Mouse (Mus musculus): Measurements from ENCODE around the gene Gm32742. TPM values are rescaled to one million over a fixed set of nuclear protein-coding genes. Genes with fewer than 3 reads are reported as not detected.
"Not testable (repeated sequence)": the region's sequence is repeated elsewhere in the genome, so short reads cannot be mapped to it uniquely, and the experiment has no call there.

Gene Gm32742
- total and polyA plus RNA-seq, 2 experiments from 2014 or later: 0.04 TPM; not detected in 1

DNA sequence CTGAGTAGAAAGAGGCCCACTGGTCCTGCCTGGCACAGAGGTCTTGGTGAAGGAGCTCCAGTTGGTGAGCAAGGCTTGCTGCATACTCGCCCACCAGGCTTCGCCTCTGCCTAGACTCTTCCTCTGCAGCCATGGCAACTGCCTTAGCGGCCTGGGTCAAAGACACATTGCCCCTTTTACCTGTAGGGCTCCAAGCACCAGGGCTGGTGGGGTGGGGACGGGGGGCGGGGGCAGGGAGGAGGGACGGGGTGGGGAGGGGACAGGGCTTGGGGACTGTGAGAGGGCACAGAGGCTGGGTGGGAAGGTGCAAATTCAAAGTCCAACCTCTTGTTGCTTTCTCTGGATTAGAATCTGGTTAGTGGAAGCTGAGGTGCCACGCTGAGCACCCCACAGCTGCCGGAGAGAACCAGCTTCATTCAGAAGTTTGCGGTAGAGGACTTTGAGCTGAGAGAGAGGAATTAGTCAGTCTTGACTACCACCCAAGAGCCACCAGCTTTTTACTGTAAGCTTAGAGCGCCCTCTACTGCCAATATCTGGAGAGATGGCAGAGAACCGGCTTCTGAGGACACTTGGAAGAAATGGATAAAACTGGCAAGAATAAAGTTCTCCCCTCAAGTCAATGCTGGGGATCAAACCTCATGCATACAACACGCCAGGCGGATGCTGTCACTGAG lies 13.1 kb downstream of the Gm32742 start:
- ATAC-seq: peak; percentile 69
- Histone ChIP-seq H3K4me2 (ENCODE audit: low read depth, low read length) (0 out of 2 replicates have a peak overlapping the region, but pooled peaks have one; percentile 13), H3K4me1 (ENCODE audit: insufficient read depth, low read length) (no peaks in the 10 kb centered on the region), H3K27me3 (ENCODE audit: insufficient read depth, low read length) (no peaks in the 10 kb centered on the region; the same call in 1 of the 2 replicates), H3K4me3 (ENCODE audit: low read length) (no peak overlapping the region), H3K27ac (no peak overlapping the region), H3K9ac (replicated peaks; ENCODE audit: low read length) (no peak overlapping the region), H3K36me3 (ENCODE audit: insufficient read depth, low read length) (no peaks in the 10 kb centered on the region), H3K9me3 (ENCODE audit: low read length) (no peaks in the 10 kb centered on the region)
- peak; percentile 93 for DNase-seq (ENCODE audit: low spot score)
- 15% methylated on average over 13 of the region's 13 CpGs for WGBS
- TF ChIP-seq CTCF (IDR thresholded peaks at IDR 0.05; ENCODE audit: low read depth): peak; percentile 85

DNA sequence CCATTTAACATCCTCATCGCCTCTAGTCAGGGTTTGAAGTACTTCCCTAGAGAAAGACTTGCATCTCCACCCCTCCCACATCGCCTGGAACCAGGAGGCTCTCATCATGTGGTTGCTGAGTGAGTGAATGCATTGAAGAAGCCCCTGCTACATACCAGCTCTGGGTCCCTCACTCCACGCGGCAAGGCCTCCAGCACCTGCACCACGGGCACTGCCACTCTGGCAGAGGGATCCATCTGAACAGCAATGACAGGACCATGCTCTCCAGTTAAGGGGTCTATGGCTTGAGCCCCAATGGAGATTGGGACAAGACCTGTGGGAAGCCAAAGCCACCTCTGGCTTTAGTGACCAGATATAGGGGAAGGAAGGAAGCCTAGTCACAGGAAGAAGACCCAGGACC lies 18.0 kb downstream of the Gm32742 start:
- H3K27ac ChIP-seq: no peak overlapping the region
- 85% methylated on average over 5 of the region's 5 CpGs for WGBS
- H3K9ac ChIP-seq (replicated peaks; ENCODE audit: low read length): no peak overlapping the region
- DNase-seq (ENCODE audit: low spot score) (no peak), ATAC-seq (no peak)
- peaks cover 4% of the 10 kb centered on the region; the same call in 1 of the 2 replicates for H3K4me1 ChIP-seq (ENCODE audit: insufficient read depth, low read length)
- no peaks in the 10 kb centered on the region for H3K9me3 ChIP-seq (ENCODE audit: low read length)
- H3K4me2 ChIP-seq (ENCODE audit: low read depth, low read length): no peak overlapping the region
- no peak for TF ChIP-seq CTCF (IDR thresholded peaks at IDR 0.05; ENCODE audit: low read depth)
- no peak overlapping the region for H3K4me3 ChIP-seq (ENCODE audit: low read length)
- H3K27me3 ChIP-seq (ENCODE audit: insufficient read depth, low read length): no peaks in the 10 kb centered on the region
- H3K36me3 ChIP-seq (ENCODE audit: insufficient read depth, low read length): no peaks in the 10 kb centered on the region

DNA sequence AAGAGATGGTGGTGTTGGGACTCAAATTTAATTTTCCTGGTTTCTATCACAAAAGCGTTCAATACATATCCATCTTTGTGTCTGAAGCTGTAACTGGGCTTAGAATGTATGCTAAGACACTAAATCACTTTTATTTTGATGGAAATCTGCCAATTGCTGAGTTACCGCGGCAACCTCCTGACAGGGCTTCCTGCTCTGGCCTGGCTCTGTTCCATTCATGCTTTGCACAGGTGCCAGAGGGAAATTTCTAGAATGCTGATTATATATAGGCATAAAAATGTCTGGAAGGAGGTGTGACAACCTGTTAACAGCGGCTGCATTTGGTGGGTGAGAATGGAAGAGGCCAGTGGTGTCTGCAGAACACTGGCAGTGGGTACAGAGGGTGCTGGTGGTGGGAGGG lies 18.8 kb downstream of the Gm32742 start:
- Histone ChIP-seq H3K4me1 (ENCODE audit: insufficient read depth, low read length) (peaks cover 4% of the 10 kb centered on the region; the same call in 1 of the 2 replicates), H3K36me3 (ENCODE audit: insufficient read depth, low read length) (no peaks in the 10 kb centered on the region), H3K27me3 (ENCODE audit: insufficient read depth, low read length) (no peaks in the 10 kb centered on the region), H3K9me3 (ENCODE audit: low read length) (no peaks in the 10 kb centered on the region), H3K4me3 (ENCODE audit: low read length) (no peak overlapping the region), H3K4me2 (ENCODE audit: low read depth, low read length) (no peak overlapping the region), H3K27ac (no peak overlapping the region), H3K9ac (replicated peaks; ENCODE audit: low read length) (no peak overlapping the region)
- TF ChIP-seq CTCF (IDR thresholded peaks at IDR 0.05; ENCODE audit: low read depth): no peak
- ATAC-seq: no peak
- 52% methylated on average over 4 of the region's 4 CpGs for WGBS
- peak; percentile 62 for DNase-seq (ENCODE audit: low spot score)

- DNase-seq (ENCODE audit: low spot score): no peak
- H3K27ac ChIP-seq: no peak overlapping the region
- H3K27me3 ChIP-seq (ENCODE audit: insufficient read depth, low read length): no peaks in the 10 kb centered on the region
- H3K4me3 ChIP-seq (ENCODE audit: low read length): no peak overlapping the region
- no peak overlapping the region for H3K9ac ChIP-seq (replicated peaks; ENCODE audit: low read length)
- TF ChIP-seq CTCF (IDR thresholded peaks at IDR 0.05; ENCODE audit: low read depth): no peak
- H3K36me3 ChIP-seq (ENCODE audit: insufficient read depth, low read length): no peaks in the 10 kb centered on the region
- no peak for ATAC-seq
- 77% methylated on average over 6 of the region's 6 CpGs for WGBS
- H3K4me2 ChIP-seq (ENCODE audit: low read depth, low read length): no peak overlapping the region
- H3K4me1 ChIP-seq (ENCODE audit: insufficient read depth, low read length): peaks cover 4% of the 10 kb centered on the region; the same call in 1 of the 2 replicates
- no peaks in the 10 kb centered on the region for H3K9me3 ChIP-seq (ENCODE audit: low read length)
Measured at GRCm38 (mm10) chr9:51144218-51144617, 21.1 kb downstream of the Gm32742 start.

DNA sequence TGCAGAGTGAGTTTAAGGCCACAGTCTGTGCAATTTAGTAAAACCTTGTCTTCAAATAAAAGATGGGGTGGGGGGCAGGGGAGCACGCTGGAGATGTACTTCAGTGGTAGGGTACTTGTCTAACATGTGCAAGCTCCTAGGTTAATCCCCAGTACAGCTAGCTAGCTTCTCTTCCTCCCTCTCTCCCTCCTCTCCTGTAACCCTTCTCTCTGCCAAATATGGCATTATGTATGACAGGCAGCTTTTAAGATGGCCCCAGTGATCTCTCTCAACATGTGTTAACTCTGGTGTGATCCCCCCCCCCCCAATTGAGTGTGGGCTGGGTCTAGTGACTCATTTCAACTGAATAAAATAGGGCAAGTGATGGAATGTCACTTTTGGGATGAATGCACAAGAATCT lies 21.9 kb downstream of the Gm32742 start:
- Histone ChIP-seq H3K36me3 (ENCODE audit: insufficient read depth, low read length) (no peaks in the 10 kb centered on the region), H3K4me2 (ENCODE audit: low read depth, low read length) (no peak overlapping the region), H3K27me3 (ENCODE audit: insufficient read depth, low read length) (no peaks in the 10 kb centered on the region), H3K27ac (no peak overlapping the region), H3K4me1 (ENCODE audit: insufficient read depth, low read length) (peaks cover 4% of the 10 kb centered on the region; the same call in 1 of the 2 replicates), H3K9me3 (ENCODE audit: low read length) (no peaks in the 10 kb centered on the region), H3K4me3 (ENCODE audit: low read length) (no peak overlapping the region), H3K9ac (replicated peaks; ENCODE audit: low read length) (no peak overlapping the region)
- ATAC-seq (no peak), DNase-seq (ENCODE audit: low spot score) (no peak)
- no peak for TF ChIP-seq CTCF (IDR thresholded peaks at IDR 0.05; ENCODE audit: low read depth)
- WGBS: 75% methylated on average over 1 of the region's 1 CpGs

DNA sequence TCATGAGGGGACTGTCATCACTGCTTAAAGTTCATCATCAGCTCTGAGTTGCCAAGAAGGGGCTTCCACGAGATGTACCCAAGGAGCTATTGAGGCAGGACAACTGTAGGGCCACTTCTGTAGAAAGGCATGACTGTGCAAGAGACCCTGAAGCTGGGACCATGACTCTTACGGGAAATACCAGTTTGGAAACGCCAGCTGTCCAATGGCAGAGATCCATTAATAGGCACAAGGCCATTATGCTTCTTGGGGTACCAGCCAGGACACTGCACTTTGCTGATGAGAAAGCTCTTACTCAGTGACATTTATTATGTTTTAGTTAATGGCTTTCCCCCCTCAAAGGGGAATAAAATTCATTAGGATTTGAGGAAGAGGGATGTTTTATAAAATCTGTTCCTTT lies 24.6 kb downstream of the Gm32742 start:
- no peak for TF ChIP-seq CTCF (IDR thresholded peaks at IDR 0.05; ENCODE audit: low read depth)
- H3K4me3 ChIP-seq (ENCODE audit: low read length): no peak overlapping the region
- H3K4me1 ChIP-seq (ENCODE audit: insufficient read depth, low read length): no peaks in the 10 kb centered on the region
- DNase-seq (ENCODE audit: low spot score) (no peak), ATAC-seq (no peak)
- no peak overlapping the region for H3K4me2 ChIP-seq (ENCODE audit: low read depth, low read length)
- no peaks in the 10 kb centered on the region for H3K27me3 ChIP-seq (ENCODE audit: insufficient read depth, low read length)
- H3K9ac ChIP-seq (replicated peaks; ENCODE audit: low read length): no peak overlapping the region
- H3K9me3 ChIP-seq (ENCODE audit: low read length): no peaks in the 10 kb centered on the region
- 71% methylated on average over 3 of the region's 3 CpGs for WGBS
- H3K36me3 ChIP-seq (ENCODE audit: insufficient read depth, low read length): no peaks in the 10 kb centered on the region
- no peak overlapping the region for H3K27ac ChIP-seq

GRCm38 (mm10) chr9:51139401-51139800 lies 25.9 kb downstream of the Gm32742 start:
- not testable (repeated sequence) for H3K9ac ChIP-seq (replicated peaks; ENCODE audit: low read length); H3K4me3 ChIP-seq (ENCODE audit: low read length); H3K27ac ChIP-seq; DNase-seq (ENCODE audit: low spot score); H3K9me3 ChIP-seq (ENCODE audit: low read length); H3K4me1 ChIP-seq (ENCODE audit: insufficient read depth, low read length); H3K36me3 ChIP-seq (ENCODE audit: insufficient read depth, low read length); H3K27me3 ChIP-seq (ENCODE audit: insufficient read depth, low read length); ATAC-seq; H3K4me2 ChIP-seq (ENCODE audit: low read depth, low read length)
- WGBS: 84% methylated on average over 1 of the region's 1 CpGs
